Mouse (Mus musculus) cerebellum, adult 11-12 months (tissue): Measurements from ENCODE around the gene Rnf207.
A peak's percentile ranks its signal among the peaks of the same experiment; 100 is the strongest.

Source experiments
- DNase-seq: peaks from one replicate; pipeline ENCODE4 v3.0.0; 2022

Rnf207 gene

DNA sequence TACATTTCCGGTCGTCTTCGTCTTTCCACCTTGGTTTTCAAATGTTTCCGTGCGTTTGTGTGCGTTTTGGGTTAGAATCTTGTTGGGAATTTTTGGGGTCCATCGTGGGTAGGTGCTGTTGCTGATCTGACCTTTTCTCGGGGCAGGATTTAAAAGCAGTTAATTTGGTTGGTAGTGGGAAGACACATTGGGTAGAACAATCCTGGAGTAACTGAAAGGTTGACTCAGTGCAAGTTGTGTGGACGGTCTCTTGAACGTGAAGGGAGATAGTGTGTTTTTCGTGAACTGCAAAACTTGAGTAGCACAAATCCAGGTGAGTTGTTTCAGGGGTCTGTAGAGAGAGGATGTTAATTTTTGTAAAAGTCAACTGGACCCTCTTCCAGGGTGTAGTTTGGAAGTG is 7.8 kb upstream of the Rnf207 start:
- no peak for DNase-seq

GRCm38 (mm10) chr4:152325574-152326411 is 7.0 kb upstream of the Rnf207 start, which contains the start of gene Rpl22:
TSS of gene Rpl22 (plus strand) at chr4:152325742.
- DNase-seq: peak; percentile 96

- DNase-seq: no peak
Measured at GRCm38 (mm10) chr4:152324641-152325562, 6.1 kb upstream of the Rnf207 start.

DNA sequence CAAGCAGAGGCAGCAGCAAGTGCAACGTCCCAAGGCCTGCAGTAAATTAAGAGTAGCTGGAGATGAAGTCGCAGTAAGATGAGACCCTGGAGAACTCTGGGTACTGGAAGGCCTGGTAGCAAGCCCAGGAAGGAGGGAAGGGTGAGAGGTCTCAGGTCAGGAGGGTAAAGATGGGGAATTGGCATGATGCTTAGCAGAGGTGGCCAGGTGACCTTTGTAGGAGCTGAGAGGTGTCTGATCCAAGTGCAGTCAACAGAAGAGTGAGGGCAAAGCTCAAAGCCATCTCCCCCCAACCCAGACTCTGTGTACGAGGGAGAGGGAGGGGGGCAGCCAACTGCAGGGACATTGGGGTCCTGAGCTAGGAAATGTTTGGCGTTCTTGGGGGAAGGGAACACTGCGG is 2.7 kb upstream of the Rnf207 start:
- DNase-seq: no peak

GRCm38 (mm10) chr4:152317631-152318033 is 1.2 kb downstream of the Rnf207 start:
- DNase-seq: no peak

- no peak for DNase-seq
Measured at GRCm38 (mm10) chr4:152315498-152316213, 3.1 kb downstream of the Rnf207 start.

- no peak for DNase-seq
Measured at GRCm38 (mm10) chr4:152313934-152314333, 4.9 kb downstream of the Rnf207 start.

- DNase-seq: no peak
Measured at GRCm38 (mm10) chr4:152313211-152313632, 5.6 kb downstream of the Rnf207 start.

GRCm38 (mm10) chr4:152312186-152312585 is 6.6 kb downstream of the Rnf207 start:
- no peak for DNase-seq

GRCm38 (mm10) chr4:152307542-152307941 is 11.3 kb downstream of the Rnf207 start:
- no peak for DNase-seq

DNA sequence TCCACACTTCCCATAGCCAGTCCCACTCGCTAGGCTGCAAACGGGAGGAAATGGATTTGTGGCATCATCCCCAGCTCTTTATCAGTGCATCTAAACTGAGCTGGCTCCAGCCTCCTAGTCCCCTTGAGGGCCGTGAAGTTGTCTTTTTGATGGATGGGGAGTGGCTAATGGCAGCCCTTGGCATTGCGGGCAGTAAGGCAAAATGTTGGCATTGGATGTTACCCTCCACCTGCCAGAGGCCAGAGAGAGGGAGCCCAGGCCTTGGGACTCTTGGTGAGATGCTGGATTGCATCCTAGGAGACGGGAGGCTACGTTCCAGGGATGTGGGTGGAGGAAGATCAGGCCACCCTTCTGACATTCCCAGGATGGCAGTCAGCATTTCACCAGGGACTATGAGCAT is 12.8 kb downstream of the Rnf207 start:
- DNase-seq: no peak

- no peak for DNase-seq
Measured at GRCm38 (mm10) chr4:152304685-152305084, 14.1 kb downstream of the Rnf207 start.

GRCm38 (mm10) chr4:152303172-152303571 is 15.6 kb downstream of the Rnf207 start:
- DNase-seq: no peak

GRCm38 (mm10) chr4:152302012-152302411 is 16.8 kb downstream of the Rnf207 start:
- no peak for DNase-seq

DNA sequence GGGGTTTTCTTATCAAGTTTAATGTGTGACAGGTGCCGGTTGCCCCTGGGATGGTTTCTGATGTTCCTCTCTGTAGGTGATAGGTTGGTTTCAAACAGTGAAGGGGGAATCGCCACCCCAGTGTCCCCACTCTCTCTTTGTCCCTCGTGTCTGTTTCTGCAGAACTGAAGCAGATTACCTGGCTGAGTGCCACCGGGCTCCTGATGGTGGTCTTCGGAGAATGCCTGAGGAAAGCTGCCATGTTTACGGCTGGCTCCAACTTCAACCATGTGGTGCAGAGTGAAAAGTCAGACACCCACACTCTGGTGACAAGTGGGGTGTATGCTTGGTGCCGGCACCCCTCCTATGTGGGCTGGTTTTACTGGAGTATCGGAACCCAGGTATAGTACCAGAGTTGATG is 18.4 kb downstream of the Rnf207 start:
- no peak for DNase-seq

DNA sequence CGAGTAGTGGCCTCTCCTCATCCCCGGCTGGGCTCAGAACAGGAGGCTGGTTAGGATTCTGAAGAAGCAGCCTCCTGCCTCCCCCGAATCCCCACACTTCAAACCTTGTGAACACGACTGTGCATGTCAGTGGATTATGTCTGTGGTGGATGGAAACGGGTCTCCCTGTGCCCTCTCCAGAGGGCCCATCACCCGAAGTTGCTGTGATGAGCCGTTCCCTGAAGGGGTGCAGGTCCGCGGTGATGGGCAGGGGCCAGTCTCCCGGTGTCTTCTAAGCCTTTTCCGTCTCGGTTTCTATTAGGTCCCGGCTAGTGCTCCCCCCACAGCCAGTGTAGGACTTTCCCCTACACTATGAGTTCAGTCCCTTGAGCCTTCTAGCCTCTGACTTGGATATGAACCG is 20.0 kb downstream of the Rnf207 start:
- DNase-seq: no peak

DNA sequence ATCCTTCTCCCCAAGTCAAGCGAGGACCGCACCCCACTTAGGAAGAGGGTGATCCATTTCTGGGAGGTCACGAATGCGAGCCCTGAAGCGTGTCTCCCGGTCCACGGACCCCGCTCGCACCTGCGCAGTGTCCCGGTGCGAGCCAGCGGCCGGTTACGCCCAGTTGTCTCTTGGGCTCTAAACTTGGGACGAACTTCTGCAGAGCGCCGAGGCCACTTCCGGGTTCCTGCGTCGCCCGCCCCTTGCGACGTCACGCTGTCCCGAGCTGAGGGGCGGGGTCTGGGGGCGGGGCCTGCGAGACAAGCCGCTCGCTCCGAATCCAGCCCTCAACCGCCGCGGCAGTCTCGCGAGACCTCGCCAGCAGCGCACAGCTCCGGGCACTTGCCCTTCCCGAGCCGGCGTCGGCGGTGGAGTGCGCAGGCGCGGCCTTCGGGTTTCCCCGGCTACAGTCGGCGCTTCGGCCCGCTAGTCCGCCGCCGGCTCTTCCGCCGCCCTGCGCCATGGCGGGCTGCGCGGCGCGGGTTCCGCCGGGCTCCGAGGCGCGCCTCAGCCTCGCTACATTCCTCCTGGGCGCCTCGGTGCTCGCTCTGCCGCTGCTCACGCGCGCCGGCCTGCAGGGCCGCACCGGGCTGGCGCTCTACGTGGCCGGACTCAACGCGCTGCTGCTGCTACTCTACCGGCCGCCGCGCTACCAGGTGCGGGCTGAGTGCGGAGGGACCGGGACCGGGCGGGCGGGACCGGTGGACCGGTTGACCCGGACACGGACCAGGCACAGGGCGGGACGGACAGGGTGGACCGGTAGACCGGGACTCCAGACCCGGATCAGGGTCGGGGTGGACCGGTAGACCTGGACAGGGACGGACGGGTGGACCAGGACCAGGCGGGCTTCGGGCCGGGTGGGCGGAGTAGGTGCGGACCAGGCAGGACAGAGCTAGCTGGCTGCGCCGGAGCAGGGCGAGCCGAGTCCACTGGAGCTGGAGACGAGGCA is 21.6 kb downstream of the Rnf207 start, which contains the start of gene Icmt:
Icmt (plus strand) TSS at position 354 of the 988 bp plus-strand sequence.
- peak; percentile 99 for DNase-seq

- DNase-seq: no peak
Measured at GRCm38 (mm10) chr4:152296371-152296770, 22.4 kb downstream of the Rnf207 start.

GRCm38 (mm10) chr4:152295916-152296315 is 22.9 kb downstream of the Rnf207 start:
- no peak for DNase-seq

DNA sequence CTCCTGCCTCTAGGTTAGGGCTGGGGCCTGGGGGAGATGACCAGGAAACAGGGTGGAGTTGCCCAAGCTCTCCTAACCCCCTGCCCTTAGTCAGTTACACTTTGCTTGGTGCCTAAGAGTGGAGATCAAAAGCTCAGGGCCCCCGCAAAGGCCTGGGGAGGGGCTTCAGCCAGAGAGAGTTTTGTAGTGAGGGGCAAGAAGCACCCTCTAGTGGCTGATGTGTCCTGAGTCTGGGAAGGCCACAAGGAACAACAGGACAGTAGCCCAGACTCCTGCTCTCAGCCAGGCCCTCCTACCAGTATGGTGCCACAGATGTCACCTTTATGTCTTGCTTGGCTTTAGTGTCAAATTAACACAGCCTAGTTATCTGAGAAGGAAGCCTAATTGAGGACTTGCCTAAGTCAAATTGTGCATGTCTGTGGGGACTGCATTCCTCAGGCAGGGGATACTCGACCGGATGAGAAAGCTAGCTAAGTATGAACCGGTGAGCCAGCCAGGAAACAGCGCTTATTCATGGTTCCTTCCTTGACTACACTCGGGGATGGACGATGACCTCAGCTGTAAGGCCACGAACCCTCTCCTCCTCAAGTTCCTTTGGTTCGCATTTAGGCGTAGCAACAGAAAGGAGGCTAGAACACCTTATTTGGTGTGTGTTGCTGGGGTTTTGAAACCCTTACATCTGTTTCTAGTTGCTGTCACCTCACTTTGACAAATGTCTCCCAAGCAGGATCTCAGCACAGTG is 24.4 kb downstream of the Rnf207 start:
- DNase-seq: peak; percentile 20
